Mouse (Mus musculus) adrenal gland, adult 2 months (tissue): ENCODE data around the gene Padi4. TPM values are rescaled to one million over a fixed set of nuclear protein-coding genes. Genes with fewer than 3 reads are reported as not detected.

ENCODE experiments used
- DNase-seq: peaks from one replicate; pipeline ENCODE4 v3.0.0; 2021
- long read RNA-seq: library from polyadenylated mRNA; stranded (forward); transcript quantifications from one replicate; pipeline ENCODE4 v2.0.0, GENCODE M21; 2021
- polyA plus RNA-seq: library from polyadenylated mRNA; depleted of rRNA; stranded (reverse); fragments of >200 nt; gene quantifications from 2 replicates; pipeline ENCODE4 v1.2.3, GENCODE M21; 2012; rRNA removed
- total RNA-seq, 2 experiments: library from RNA; stranded (reverse); gene quantifications; 2 replicates each; pipeline ENCODE4 v1.2.3; 2021

Padi4 gene
- total RNA-seq = 1 to 10 TPM in 1 of 2 experiments, under 1 TPM in 1; 0.62 to 1.8 TPM
- polyA plus RNA-seq = 0.76 and 0.99 TPM in 2 replicates
- long read RNA-seq = 0 reads

DNA sequence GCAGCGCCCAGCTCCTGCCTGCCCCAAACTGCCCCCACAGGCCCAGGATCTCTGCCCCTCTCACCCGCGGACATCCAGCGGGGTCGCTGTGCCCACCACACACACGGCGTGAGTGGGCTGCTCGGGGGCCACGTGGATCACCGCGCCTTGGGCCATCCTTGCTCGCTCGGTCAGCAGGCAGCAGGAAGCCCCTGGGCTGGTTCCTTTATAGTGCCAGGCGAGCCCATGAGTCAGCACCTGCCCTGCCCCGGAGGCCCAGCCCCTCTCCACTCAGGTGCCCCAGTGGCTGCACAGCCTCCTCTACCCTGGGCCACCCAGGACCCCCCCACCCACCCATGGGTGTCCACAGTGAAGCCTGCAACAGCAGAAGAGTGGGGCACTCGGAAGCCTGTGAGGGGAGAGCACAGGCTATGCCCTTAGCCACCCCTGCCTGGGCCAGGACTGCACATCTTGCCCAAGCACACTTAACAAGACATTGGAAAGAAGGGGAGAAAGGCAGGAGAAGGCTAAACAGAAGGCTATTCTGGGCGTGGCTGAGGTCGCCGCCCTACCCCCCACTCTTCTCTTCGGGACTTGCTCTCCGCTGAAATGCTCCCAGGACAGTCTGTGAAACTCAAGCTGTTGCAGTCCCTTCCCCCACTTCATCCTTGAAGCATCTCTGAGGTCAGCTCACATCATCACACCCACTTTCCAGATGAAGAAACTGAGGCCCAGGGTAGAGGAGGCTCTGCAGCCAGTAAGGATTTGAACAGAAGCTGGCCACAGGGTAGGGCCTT, at the start of gene Padi4:
Gene Padi4, minus strand, starts transcription at position 212 of the 776 bp plus-strand sequence.
- DNase-seq = no peak

DNA sequence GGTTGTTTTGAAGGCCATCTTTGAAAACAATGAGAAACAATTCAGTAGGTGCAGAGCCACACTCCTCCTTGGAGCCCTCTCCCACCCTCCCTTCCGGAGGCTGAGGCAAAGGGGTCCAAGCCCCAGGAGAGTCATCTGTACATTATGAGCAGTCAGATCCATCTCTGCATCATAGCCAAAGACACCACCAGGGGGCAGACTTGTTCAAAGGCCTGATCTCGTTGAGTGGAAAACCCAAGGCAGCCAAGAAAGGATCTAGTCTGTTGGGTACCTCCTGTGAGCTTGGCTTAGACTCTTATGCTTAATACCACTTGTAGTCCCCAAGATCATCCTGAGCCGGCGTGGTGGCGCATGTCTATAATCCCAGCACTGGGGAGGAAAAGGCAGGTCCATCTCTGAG, 48.0 kb upstream of the Padi4 start:
- DNase-seq = peak; percentile 69

DNA sequence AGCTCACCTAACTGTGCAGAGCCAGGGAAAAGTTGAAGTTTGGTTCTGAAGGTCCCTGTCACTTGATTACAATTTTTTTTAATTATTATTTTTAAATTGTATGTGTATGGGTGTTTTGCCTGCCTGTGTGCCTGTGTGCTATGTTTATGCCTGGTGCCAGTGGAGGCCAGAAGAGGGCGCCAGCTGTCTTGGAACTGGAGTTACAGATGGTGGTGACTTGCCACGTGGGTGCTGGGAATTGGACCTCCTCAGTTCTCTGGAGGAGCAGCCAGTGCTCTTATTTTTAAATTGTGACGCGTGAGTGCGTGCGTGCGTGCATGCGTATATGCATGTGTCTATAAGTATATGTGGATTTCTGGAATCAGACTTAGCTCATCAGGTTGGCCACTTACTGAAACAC, 43.4 kb upstream of the Padi4 start:
- DNase-seq = no peak

DNA sequence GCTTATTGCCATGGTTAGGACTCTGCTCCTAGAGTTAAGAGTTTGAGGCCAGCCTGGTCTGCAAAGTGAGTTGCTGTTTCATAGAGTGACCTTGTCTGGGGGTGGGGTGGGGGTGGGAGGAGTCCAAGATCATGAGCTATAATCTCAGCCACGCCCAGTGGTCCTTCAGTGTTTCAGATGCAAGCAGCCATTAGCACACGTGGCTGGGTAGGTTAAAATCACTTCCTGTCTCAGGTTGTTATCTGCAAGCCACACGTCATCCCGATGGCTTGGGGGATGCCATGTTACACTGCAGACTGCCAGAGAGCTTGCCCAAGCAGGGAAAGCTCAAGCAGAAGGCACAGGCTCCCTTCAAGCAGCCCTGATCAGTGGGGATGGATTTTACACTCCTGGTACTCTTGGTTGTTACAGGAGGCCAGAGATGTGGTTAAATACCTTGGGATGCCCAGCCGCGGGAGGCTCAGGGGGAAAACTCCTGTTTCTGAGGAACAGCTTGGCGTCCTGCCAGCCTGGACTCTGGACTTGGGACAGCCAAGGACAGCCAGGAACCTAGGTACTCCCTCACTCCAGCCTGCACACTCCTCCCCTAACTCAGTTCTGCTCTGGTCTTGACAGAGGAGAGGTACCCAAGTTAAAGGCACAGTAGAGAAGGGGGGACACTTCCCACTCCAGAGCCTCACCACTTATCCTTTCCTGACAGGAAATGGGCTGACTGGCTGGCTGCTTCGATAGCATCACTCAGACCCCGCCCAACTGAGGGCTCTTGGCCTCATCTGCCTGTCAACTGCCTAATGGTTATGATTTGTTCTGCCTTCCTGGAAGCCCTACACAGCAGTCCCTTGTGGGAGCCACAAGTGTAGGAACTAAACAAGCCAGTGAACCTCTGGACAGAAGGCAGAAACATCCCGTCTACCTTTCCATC, 42.2 kb upstream of the Padi4 start:
- peak; percentile 42 for DNase-seq

DNA sequence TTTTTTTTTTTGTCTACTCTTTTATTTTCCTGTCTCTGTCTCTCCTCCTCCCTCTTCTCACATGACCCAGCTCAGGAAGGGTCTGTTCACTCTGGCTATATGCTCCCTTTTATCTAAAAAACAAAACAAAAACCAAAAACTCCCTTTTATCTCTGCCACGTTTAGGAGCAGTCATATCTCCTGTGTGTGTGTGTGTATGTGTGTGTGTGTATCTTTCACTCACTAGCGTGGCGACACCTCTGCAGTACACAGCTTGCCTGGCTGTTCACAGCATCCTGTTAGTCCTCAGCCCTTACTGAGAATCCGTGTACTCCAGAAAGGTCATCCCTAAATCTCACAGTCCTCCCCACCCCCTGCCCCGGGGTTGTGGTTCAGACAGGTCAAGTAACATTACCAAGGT, 41.5 kb upstream of the Padi4 start:
- no peak for DNase-seq

DNA sequence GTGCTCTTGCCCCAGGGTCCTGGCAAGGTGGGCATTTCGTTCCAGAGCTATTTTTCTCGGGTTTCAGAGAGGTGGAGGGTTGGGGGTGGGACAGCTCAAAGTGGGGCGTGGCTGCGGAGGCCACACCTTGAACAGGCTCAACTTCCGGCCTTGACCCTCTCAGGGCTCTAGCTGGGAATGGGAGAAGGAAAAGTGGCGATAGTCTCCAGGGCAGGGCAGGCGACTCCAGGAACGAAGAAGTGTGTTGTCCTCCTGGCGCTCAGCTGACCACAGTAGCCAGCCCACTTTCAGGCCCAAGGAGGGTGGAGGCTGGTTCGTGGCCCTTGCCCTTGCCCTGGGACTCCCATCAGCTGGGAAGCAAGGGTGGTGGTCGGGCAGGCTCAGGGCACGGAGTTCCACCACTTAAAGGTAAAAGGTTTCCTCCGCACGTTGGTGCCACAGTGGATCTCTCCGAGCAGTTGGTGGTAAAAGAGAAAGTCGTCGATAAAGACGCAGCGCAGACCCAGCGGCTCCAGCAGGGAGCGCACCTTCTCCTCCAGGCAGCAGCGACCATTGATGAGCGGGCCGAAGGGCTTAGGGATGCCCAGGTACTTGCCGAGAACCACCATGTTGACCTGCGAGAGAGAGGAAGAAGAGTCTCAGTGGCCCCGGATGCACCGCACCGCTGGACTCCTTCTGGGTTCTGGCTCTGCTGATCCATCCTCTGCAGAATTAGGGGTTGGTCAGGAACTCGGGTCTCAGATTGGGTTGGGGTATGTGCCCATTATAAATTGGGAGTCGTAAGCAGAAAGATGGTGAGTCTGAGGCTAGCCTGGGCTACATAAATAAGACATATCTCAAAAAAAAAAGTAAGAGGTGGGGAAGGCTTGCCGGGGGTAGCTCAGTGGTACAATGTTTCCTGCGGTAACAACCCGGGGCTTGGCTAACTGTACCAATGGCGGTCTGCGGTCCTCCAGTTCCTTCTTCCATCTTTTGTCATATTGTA, 40.5 kb upstream of the Padi4 start:
- peak; percentile 52 for DNase-seq

DNA sequence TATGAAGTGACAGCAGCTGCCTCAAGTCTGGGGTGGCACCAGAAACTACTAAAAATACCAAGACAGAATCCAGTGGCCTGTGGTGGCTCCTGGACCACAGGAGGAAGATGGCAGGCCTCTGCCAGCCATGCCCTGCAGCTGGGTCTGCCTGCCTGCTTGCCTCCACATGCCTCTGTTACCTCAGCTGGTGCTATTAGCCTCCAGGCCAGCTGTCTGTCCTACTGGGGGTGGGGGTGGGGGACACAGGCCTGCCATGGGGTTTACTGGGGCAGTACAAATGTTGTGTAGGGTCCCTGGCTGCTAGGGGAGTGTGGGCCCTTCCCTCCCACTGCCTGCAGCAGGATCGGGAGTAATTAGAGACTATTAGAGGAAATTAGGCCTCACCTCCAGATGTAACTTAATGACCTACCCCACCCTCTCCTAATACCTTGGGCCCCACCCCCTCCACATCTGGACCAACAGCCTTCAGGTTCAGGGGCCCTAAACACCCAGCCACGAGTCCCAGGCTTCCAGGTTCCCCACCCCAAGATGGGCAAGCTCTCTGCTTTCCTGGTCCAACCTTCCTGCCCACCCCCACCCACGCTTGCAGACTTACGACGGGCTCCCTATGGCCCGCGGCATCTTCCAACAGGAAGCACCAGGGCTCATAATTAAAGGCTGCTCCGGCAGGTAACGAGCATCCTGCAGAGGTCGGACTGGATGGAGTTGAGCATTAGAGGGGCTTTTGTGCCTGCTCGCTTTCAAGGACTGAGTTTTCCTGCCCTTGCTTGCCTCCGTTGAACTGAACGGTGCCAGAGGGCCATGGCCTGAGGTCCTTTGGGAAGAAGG, 39.5 kb upstream of the Padi4 start:
- no peak for DNase-seq

DNA sequence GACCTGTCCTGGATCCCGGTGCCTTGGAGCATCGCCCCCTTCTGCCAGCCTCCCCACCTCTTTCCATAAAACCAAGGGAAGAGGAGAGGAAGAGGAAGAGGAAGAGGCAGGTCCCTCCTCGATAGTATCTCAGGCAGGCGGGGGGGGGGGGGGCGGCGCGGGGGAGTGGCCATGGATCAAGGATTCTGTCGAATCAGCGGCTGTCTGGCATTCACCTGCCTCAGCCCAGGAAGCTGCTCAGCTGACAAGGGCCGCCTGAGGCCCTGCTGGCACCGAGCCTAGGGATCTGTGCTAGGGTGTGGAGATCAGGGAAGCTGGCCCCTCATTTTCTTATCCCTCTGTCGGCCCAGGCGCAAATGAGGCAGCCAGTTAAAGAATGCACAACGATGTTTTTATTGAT, 38.6 kb upstream of the Padi4 start:
- no peak for DNase-seq

DNA sequence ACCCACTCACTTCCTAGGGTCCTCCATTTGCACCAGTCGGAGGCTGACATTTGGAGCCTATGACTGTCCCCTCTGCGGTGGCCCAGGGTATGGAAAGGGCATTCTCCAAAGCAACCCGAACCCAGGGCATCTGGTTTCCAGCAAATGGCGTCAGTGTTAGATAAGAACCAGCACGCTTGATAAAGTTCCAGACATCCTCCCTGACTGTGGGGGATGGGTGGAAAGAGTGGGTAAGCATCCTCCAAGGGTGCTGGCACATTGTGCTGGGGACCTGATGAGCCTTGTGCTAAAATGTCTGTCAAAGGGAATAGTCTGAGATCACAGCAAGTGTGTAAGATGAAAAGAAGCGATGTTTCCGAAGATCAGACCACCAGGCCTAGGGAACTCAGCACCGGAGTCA, 38.2 kb upstream of the Padi4 start:
- no peak for DNase-seq

DNA sequence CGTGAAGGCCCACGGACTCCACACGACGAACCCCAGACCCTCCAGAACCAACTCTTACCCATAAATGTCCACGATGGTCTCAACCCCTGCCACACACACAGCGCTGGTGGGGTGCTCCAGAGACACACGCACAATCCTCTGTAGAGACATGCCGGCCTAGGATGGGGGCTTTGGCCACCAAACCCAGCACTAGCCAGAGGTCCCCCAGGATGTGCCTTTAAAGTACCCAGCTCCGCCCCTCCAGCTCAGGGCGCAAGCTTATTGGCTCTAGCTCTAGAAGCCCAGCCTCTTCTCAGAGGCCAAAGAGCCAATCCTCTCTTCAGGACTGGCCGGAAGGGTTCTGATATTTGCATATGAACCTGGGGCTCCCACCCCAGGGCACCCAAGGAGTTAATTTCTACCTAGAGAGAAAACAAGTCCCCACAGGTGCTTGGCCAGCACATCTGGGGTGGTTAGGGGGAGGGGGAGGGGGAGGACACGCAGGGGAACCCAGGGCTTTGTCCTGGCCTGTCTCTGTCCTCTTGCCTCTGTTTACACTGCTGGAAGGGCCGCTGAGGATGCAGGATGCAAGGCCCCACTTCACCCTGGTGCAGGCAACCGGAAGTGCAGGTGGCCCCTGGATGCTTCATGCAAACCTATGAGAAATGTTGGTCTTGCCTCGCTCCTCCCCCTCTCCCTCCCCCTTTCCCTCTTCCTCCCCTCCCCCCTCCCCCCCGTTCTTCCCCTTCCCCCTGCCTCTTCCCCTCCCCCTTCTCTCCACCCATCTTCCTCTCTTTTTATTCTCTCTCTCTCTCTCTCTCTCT, 36.6 kb upstream of the Padi4 start, which contains the start of gene Padi3:
Gene Padi3, minus strand, starts transcription at position 191 of the 803 bp plus-strand sequence.
- no peak for DNase-seq

DNA sequence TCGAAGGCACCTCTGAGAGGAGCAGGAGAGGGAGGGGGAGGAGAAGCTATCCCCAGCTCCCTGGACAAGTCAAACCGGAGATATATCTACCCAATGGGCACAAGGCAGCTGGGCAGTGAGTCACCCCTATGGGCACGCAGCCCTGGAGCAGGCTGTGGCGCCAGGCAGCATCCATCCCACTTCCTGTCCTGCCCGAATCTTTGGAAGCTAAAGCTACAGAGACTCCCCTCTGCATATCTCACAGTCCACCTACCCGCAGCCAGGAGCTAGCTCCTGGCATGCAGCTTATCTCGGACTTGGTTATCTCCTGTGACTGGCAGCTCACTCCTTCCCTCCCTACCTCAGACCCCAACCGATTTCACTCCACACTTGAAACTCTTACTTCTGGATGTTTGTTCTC, 35.1 kb upstream of the Padi4 start:
- peak; percentile 68 for DNase-seq

DNA sequence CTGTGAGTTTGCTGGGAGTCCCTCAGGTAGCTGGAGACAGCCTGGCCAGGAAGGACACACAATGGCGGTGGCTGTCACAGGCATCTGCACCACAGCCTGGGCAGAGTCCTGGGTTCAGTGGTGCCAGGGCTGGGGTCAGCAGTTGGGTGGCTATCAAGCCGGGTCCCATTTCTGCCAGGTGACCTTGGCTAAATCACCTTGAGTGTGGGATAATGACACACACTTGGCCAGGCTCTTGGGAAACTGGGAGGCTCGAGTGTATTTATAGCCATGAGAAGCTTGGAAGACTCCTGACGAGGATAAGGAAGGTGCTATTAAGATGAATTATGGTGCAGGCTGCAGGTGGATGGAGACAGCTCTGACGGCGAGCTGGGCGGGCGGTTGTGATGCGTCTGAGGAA, 30.6 kb upstream of the Padi4 start:
- no peak for DNase-seq

DNA sequence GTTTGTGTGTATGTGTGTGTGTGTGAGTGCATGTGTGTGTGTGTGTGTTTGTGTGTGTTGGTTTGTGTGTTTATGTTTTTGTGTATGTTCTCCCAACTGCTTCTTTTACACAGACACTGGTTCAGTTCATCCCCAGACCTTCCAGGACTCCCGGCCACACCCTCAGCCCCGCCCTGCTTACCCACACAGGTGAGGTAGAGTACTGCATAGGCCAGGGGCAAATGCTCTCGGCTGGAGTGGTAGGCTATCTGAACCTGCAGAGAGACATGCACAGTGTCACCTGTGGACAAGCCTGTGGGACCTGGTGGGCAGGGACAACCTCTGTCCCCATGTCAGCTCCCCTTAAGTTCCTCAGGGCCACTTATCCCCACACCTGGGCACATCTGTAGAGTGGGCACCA, 27.3 kb upstream of the Padi4 start:
- no peak for DNase-seq

DNA sequence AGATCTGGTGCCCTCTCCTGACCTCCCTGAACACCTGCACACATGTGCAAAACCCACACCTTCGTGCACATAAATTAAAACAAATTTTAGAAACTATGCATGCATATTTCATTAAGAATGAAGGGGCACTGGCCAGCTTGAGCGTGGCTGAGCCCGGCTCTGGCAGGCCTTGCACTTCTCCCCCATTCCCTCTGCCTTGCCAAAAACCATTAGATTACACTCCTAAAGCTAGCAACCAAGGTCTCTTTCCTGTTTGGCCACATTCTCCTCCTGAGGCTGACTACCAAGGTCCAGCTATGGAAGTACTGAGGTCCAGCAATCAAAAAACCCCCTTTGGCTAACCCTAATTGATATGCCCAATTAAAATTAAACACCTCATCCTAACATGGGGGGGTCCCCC, 22.8 kb upstream of the Padi4 start:
- peak; percentile 61 for DNase-seq

DNA sequence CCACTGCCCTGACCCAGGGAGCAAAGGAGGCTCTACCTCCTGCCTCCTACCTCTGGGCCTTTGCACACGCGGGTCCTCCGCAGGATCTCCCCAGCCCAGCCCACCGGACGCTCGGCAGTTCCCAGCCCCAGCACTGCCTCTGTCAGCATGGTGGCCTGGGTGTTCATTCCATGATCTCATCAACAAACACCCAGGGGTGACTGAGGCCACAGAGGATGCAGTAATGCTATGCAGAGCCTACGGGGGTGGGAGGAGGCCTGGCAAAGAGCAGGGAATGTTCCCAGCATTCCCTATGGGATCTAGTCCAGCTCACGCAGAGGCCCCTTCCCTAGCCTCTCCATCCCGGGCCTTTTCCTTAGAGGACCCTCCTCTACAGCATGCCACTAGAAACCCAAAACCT, 20.6 kb upstream of the Padi4 start:
- DNase-seq = no peak

DNA sequence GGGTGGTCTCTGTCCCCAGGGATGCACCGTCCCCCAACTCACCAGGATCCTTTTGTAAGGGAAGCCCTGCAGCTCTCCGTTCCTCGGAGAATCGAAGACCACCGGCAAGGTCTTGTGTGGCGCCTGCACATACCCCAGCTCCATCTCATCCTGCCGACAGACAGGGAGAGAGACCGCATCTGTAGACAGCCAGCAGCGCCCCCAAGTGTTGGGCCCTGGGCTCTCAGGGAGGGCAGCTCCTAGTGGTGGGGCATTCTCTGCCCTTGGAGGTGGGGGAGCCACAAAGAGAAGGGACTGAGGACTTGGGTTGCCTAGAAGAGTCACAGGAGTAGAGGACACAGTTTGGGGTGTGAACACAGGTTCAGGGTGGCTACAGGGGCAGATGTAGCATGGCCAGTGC, 19.8 kb upstream of the Padi4 start:
- no peak for DNase-seq

DNA sequence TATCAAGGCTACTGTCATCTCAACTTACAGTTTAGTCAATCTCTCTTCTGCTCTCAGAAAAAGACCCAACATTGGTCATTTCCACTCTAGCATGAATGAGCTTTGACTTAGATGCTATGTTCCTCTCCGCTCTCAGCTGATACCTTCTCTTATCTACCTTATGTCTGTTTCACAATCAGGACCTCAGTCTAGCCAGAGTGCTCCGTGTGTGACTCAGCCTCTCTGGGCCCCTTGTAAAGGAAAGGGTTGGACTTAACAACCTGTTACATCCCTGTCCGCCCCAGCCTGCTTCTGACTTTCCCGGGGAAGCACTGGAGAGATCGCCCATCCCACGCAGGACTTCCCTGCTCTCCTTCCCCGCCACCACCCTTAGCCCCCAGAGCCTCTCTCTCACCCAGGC, 18.5 kb upstream of the Padi4 start:
- DNase-seq = no peak

DNA sequence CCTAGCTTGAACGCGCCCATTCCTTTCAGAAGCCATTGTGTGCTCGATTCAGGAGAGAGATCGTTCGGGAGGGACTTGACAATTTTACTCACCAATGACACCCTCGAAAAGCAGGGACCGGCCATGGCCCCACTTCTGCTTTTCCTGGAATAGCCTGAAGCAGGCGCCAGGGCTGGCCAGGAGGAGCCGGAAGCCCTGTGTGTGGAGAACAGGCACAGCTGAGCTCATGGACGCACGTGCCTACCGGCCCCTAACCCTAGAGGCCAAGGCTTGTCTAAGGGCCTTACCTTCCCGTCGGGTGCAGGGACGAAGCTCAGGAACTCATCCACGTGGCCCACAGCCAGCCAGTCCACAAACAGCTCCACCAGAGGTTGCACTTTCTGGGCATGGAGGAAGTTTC, 17.0 kb upstream of the Padi4 start:
- no peak for DNase-seq

DNA sequence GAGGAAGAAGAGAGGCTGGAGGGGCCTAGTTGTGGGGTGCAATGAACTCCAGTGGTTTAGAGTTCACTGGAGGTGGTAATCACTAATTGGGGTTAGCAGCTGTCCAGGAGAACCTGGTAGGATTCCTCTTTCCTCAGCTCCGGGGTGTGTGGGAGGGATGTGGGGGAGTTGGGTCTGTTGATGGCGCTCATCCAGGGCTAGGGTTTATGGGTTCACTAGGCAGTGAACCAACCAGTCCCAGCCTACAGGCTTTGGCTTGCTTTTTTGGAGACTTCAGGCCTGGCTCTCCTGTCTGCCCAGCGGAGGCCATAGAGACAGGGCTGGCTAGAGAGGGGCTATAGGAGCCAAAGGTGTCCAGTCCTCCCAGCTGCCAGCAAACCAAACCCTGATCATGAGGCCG, 15.9 kb upstream of the Padi4 start:
- DNase-seq = no peak

DNA sequence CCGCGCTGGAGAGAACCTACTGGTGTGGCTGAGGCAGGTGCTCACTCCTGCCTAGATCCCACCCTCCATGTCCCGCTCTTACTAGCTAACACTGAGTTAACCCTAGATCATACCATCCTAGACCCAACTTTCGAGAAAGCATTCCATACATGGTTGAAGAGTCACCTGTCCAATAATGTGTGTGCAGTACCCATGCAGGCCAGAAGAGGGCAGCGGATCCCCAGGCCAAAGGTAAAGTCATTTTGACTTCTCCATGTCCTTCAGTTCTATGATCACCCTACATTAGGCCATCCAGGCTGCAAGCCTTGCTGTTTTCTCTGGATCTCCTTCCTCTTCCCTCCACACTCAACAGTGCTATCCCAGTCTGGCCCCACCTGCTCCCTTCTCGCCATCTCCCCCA, 14.9 kb upstream of the Padi4 start:
- peak; percentile 59 for DNase-seq
